Mouse (Mus musculus): ENCODE results near the gene Nelfa.

Gene Nelfa

DNA sequence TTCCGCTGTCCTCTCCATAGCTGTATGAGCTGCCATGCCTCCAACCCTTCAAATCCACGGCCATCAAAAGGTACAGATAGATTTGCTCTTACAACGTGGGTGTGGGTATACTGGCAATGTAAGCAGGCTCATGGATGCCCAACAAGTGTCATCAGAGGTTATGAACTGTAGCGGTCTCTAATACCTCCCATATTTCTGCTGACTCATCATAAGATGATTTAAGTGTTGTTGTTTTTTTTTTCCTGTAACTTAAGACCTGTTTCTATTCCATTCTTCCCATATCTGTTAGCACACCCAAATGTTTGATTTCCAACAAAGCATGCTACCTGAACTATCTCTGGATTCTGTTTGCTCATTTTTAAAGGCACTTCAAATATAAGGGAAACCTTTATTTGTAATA lies 55.1 kb downstream of the Nelfa start:
- CTCF ChIA-PET, result interaction anchor here in 1 of 4 experiments (0.6 kb wide), 1 partner anchor 292 kb away, joined by 3 read pairs; no protein-coding TSS in a partner anchor

DNA sequence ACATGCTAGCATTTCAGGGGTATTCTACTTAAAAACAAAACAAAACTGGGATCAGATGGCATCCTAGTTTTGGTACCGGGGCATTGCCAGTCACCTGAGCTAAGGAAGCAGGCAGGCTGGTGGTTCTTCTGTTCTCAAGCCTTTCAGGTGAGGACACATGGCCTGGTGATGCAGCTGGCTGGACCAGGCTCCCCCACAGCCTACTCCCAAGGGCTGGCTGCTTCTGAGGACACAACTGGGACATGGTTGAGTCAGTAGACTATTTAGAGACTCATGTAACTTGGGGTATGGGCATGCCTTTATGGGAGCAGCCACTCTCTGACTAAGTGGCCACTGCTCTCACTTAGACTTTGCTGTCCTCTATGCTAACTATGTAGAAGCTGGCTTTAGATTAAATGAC lies 60.7 kb downstream of the Nelfa start:
- ChIA-PET POLR2A (interaction anchor here in 1 of 4 experiments (0.6 to 1.6 kb wide), 2 partner anchors 9 to 351 kb away, joined by 3 to 5 read pairs; no protein-coding TSS in a partner anchor), CTCF (no interaction called here)

More for the DNA sequence above, 55.1 kb downstream of the Nelfa start:
- POLR2A ChIA-PET, result interaction anchor here in 1 of 4 experiments (0.8 kb wide), 1 partner anchor 692 kb away, joined by 3 read pairs; the partner anchor contains the start of gene Add1

GRCm38 (mm10) chr5:33857693-33858092 lies 78.5 kb downstream of the Nelfa start:
- CTCF ChIA-PET, result no interaction called here
- POLR2A ChIA-PET, result no interaction called here

DNA sequence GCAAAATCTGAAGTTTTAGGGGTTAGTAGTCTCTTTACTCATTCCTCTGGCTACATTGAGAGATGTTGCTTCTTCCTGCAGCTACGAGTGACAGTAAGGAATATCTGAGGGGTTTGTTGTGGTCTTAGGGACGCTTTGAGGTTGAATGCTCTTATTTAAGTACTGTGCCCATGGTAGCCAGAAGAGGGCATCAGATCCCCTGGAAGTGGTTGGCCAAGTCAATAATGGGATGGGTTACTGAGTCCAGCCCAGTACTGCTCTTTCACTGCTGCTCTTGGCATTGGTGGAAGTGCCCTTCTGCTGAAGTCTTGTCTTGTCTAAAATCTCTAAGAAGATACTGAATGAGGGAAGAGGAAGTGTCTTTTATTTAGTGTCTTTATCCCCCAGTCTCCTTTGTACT lies 82.2 kb downstream of the Nelfa start:
- ChIA-PET POLR2A (interaction anchor here in 1 of 4 experiments (0.6 kb wide), 1 partner anchor 968 kb away, joined by 3 read pairs; no protein-coding TSS in a partner anchor), CTCF (interaction anchor here in 3 of 4 experiments (0.6 to 1.2 kb wide), 3 partner anchors 21 to 78 kb away, joined by 3 to 8 read pairs (median 5); no protein-coding TSS in a partner anchor)

GRCm38 (mm10) chr5:33853086-33853485 lies 83.1 kb downstream of the Nelfa start:
- POLR2A ChIA-PET, result interaction anchor here in 1 of 4 experiments (0.6 kb wide), 1 partner anchor 198 kb away, joined by 3 read pairs; no protein-coding TSS in a partner anchor
- CTCF ChIA-PET, result interaction anchor here in 2 of 4 experiments (0.6 to 1.2 kb wide), 5 partner anchors 10 to 115 kb away, joined by 3 to 6 read pairs (median 5); no protein-coding TSS in a partner anchor

DNA sequence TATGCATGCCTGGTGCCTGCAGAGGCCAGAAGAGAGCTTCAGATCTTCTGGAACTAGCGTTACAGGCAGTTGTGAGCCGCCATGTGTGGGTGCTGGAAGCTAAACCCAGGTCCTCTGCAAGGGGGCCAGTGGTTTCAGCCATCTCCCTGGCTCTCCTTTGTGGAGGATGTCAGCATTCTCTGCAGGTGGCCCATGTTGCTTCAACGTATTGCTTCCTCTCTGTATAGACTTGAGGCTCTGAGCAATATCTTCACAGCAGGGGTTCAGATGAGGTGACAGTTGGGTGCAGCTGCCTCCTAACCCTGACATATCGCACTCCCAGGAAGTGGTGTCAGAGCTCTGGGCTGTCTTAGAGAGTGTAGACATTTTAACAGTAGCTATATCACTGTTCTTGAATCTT lies 84.7 kb downstream of the Nelfa start:
- CTCF ChIA-PET, result interaction anchor here in 2 of 4 experiments (0.6 kb wide), 2 partner anchors 154 to 541 kb away, joined by 3 to 7 read pairs; no protein-coding TSS in a partner anchor
- POLR2A ChIA-PET, result interaction anchor here in 3 of 4 experiments (0.5 to 1.5 kb wide), 3 partner anchors 16 to 73 kb away, joined by 3 to 6 read pairs (median 3); partner anchors contain the start of gene Letm1 (in 1 of the 3)

All from embryonic stem cell, embryonic (primary cell).